Mouse (Mus musculus) megakaryocyte, embryonic 14.5 days (primary cell): Measurements from ENCODE around the gene Kdm7a. TPM values are rescaled to one million over a fixed set of nuclear protein-coding genes. Genes with fewer than 3 reads are reported as not detected.

ENCODE experiments used
- H3K27me3 ChIP-seq: replicated peaks from 2 replicates; pipeline ENCODE3; 2012; ENCODE audit warnings: inconsistent platforms
- H3K36me3 ChIP-seq: replicated peaks from 2 replicates; pipeline ENCODE3; 2012; ENCODE audit warnings: low read length, inconsistent platforms, mixed read lengths
- H3K4me1 ChIP-seq: 2 replicates; pipeline ENCODE4 v1.6.1; 2012; ENCODE audit warnings: inconsistent platforms
- H3K4me3 ChIP-seq: replicated peaks from 2 replicates; pipeline ENCODE3; 2012; ENCODE audit warnings: moderate library complexity, mild to moderate bottlenecking, inconsistent platforms
- H3K9me3 ChIP-seq: 2 replicates; pipeline ENCODE4 v1.6.1; 2012; ENCODE audit warnings: inconsistent platforms
- FLI1 ChIP-seq: IDR thresholded peaks from 2 replicates; pipeline ENCODE4 v1.6.1; 2012; ENCODE audit warnings: low read length, inconsistent platforms, mixed read lengths
- GATA1 ChIP-seq: IDR thresholded peaks from 3 replicates; pipeline ENCODE4 v1.6.1; 2012; ENCODE audit warnings: mixed read lengths, low read length, inconsistent platforms, borderline replicate concordance
- polyA plus RNA-seq: library from polyadenylated mRNA; stranded (reverse); fragments of >175 nt; gene quantifications from 2 replicates; pipeline ENCODE4 v1.2.3, GENCODE M21; 2012; ENCODE audit warnings: low replicate concordance; ENCODE audit not compliant: insufficient read depth

Gene Kdm7a
- polyA plus RNA-seq, 1 experiment: 0.31 TPM

GRCm38 (mm10) chr6:39209677-39210076 lies 3.1 kb upstream of the Kdm7a start:
- TF ChIP-seq FLI1: no peak
- TF ChIP-seq GATA1: no peak
- H3K9me3 ChIP-seq: no peaks in the 10 kb centered on the region
- H3K4me3 ChIP-seq: no peak overlapping the region
- peaks cover 24% of the 10 kb centered on the region for H3K27me3 ChIP-seq
- peaks cover 10% of the 10 kb centered on the region for H3K4me1 ChIP-seq
- H3K36me3 ChIP-seq: no peaks in the 10 kb centered on the region

GRCm38 (mm10) chr6:39208181-39208580 lies 1.6 kb upstream of the Kdm7a start:
- H3K4me1 ChIP-seq: peaks cover 13% of the 10 kb centered on the region
- no peak overlapping the region for H3K4me3 ChIP-seq
- peaks cover 28% of the 10 kb centered on the region for H3K27me3 ChIP-seq
- no peak for TF ChIP-seq FLI1
- TF ChIP-seq GATA1: no peak
- H3K9me3 ChIP-seq: no peaks in the 10 kb centered on the region
- no peaks in the 10 kb centered on the region for H3K36me3 ChIP-seq

- TF ChIP-seq GATA1: no peak
- TF ChIP-seq FLI1: no peak
- Histone ChIP-seq H3K27me3 (peaks cover 22% of the 10 kb centered on the region), H3K4me3 (peak overlapping the region; percentile 97), H3K36me3 (no peaks in the 10 kb centered on the region), H3K4me1 (peaks cover 13% of the 10 kb centered on the region), H3K9me3 (no peaks in the 10 kb centered on the region)
Measured at GRCm38 (mm10) chr6:39205650-39206580, 674 bp downstream of the Kdm7a start.

GRCm38 (mm10) chr6:39205064-39205649 lies 1.4 kb downstream of the Kdm7a start:
- Histone ChIP-seq H3K4me3 (peak overlapping the region; percentile 97), H3K4me1 (peaks cover 13% of the 10 kb centered on the region), H3K9me3 (no peaks in the 10 kb centered on the region), H3K36me3 (no peaks in the 10 kb centered on the region), H3K27me3 (peaks cover 21% of the 10 kb centered on the region)
- TF ChIP-seq FLI1: no peak
- no peak for TF ChIP-seq GATA1

GRCm38 (mm10) chr6:39204444-39204843 lies 2.1 kb downstream of the Kdm7a start:
- no peak overlapping the region for H3K4me3 ChIP-seq
- peaks cover 13% of the 10 kb centered on the region for H3K4me1 ChIP-seq
- TF ChIP-seq FLI1 (no peak), GATA1 (no peak)
- H3K9me3 ChIP-seq: no peaks in the 10 kb centered on the region
- H3K36me3 ChIP-seq: no peaks in the 10 kb centered on the region
- H3K27me3 ChIP-seq: peaks cover 21% of the 10 kb centered on the region

GRCm38 (mm10) chr6:39203236-39203635 lies 3.4 kb downstream of the Kdm7a start:
- Histone ChIP-seq H3K4me3 (no peak overlapping the region), H3K9me3 (no peaks in the 10 kb centered on the region), H3K27me3 (peaks cover 21% of the 10 kb centered on the region), H3K36me3 (no peaks in the 10 kb centered on the region), H3K4me1 (peaks cover 13% of the 10 kb centered on the region)
- no peak for TF ChIP-seq FLI1
- TF ChIP-seq GATA1: no peak

GRCm38 (mm10) chr6:39193006-39193405 lies 13.6 kb downstream of the Kdm7a start:
- no peaks in the 10 kb centered on the region for H3K9me3 ChIP-seq
- TF ChIP-seq FLI1 (no peak), GATA1 (no peak)
- H3K4me1 ChIP-seq: peaks cover 5% of the 10 kb centered on the region
- peaks cover 1% of the 10 kb centered on the region for H3K27me3 ChIP-seq
- H3K4me3 ChIP-seq: no peak overlapping the region
- peaks cover 2% of the 10 kb centered on the region for H3K36me3 ChIP-seq

- Histone ChIP-seq H3K4me1 (peaks cover 5% of the 10 kb centered on the region), H3K9me3 (no peaks in the 10 kb centered on the region), H3K27me3 (peaks cover 1% of the 10 kb centered on the region), H3K36me3 (peaks cover 2% of the 10 kb centered on the region), H3K4me3 (no peak overlapping the region)
- TF ChIP-seq FLI1 (no peak), GATA1 (no peak)
Measured at GRCm38 (mm10) chr6:39191518-39191917, 15.1 kb downstream of the Kdm7a start.

GRCm38 (mm10) chr6:39187227-39187626 lies 19.4 kb downstream of the Kdm7a start:
- no peak overlapping the region for H3K4me3 ChIP-seq
- TF ChIP-seq GATA1 (no peak), FLI1 (no peak)
- H3K36me3 ChIP-seq: peaks cover 2% of the 10 kb centered on the region

GRCm38 (mm10) chr6:39169089-39169488 lies 37.5 kb downstream of the Kdm7a start:
- Histone ChIP-seq H3K9me3 (no peaks in the 10 kb centered on the region), H3K27me3 (no peaks in the 10 kb centered on the region), H3K36me3 (no peaks in the 10 kb centered on the region), H3K4me1 (no peaks in the 10 kb centered on the region), H3K4me3 (no peak overlapping the region)
- TF ChIP-seq FLI1: no peak
- TF ChIP-seq GATA1: no peak

More at GRCm38 (mm10) chr6:39187227-39187626, 19.4 kb downstream of the Kdm7a start:
- Histone ChIP-seq H3K4me1 (peaks cover 5% of the 10 kb centered on the region), H3K9me3 (peaks cover 3% of the 10 kb centered on the region), H3K27me3 (peaks cover 2% of the 10 kb centered on the region)
